Mouse (Mus musculus) forebrain, embryonic 13.5 days (tissue): Measurements from ENCODE around the gene Nmu. TPM values are rescaled to one million over a fixed set of nuclear protein-coding genes. Genes with fewer than 3 reads are reported as not detected.

ENCODE experiments used
- ATAC-seq: fragments of 200-750 bp; cut with Nextera tagmentation; 2 replicates; pipeline ENCODE4 v1.8.0; 2017
- H3K27ac ChIP-seq: fragments of 300-500 bp; sonication (generic); 2 replicates; pipeline ENCODE4 v1.5.1; 2015; ENCODE audit warnings: inconsistent platforms, mild to moderate bottlenecking, moderate library complexity
- H3K27me3 ChIP-seq: fragments of 300-500 bp; sonication (generic); 2 replicates; pipeline ENCODE4 v1.6.1; 2015; ENCODE audit warnings: mild to moderate bottlenecking, inconsistent platforms
- H3K36me3 ChIP-seq: fragments of 300-500 bp; sonication (generic); 2 replicates; pipeline ENCODE4 v1.6.1; 2015; ENCODE audit warnings: mild to moderate bottlenecking, inconsistent platforms; ENCODE audit not compliant: poor library complexity, severe bottlenecking
- H3K4me1 ChIP-seq: fragments of 300-500 bp; sonication (generic); 2 replicates; pipeline ENCODE4 v1.6.1; 2015; ENCODE audit warnings: inconsistent platforms
- H3K4me2 ChIP-seq: fragments of 300-500 bp; sonication (generic); 2 replicates; pipeline ENCODE4 v1.6.1; 2015; ENCODE audit warnings: inconsistent platforms, mild to moderate bottlenecking, moderate library complexity
- H3K4me3 ChIP-seq: fragments of 300-500 bp; sonication (generic); 2 replicates; pipeline ENCODE4 v1.5.1; 2015; ENCODE audit warnings: mild to moderate bottlenecking, inconsistent platforms
- H3K9ac ChIP-seq: fragments of 300-500 bp; sonication (generic); 2 replicates; pipeline ENCODE4 v1.6.1; 2015; ENCODE audit warnings: mild to moderate bottlenecking, inconsistent platforms
- H3K9me3 ChIP-seq: fragments of 300-500 bp; sonication (generic); replicated peaks from 2 replicates; pipeline ENCODE4 v1.6.1; 2016; ENCODE audit warnings: inconsistent platforms
- WGBS: fragments of 180-500 bp; shearing (Covaris S2); methylation state at CpG from one replicate; pipeline ENCODE4 v1.1.7; 2015; 5-methylcytosine and 5-hydroxymethylcytosine counted together
- polyA plus RNA-seq: library from polyadenylated mRNA; unstranded; fragments of >200 nt; fragmentation: Nextera tagmentation; extraction: Ambion mirVana; gene quantifications from 2 replicates; pipeline ENCODE4 v1.2.1, GENCODE M21; 2015

Nmu gene
- polyA plus RNA-seq, 1 experiment from 2014 or later, result not detected

DNA sequence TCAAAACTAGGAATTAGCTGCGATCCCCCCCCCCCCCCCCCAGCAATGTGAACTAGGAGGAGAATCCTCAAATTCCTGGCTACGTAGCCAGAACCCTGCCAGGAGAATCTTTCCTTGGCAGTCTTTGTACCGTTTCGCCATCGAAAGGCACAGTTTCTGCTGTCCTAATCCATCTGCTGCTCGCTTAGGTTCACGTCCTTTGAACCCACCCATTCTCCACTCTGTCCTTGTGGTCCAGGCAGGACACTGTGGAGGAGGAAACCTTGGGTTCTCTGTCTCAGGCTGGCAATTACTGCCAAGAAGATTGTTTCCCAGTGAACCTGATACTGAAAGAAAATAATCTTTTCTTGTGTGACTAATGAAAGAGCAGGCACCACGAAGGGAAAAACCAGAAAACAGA is 58.0 kb downstream of the Nmu start:
- WGBS, result 4% methylated on average over 8 of the region's 8 CpGs
- peaks cover 27% of the 10 kb centered on the region for H3K4me1 ChIP-seq
- no peak for ATAC-seq
- 0 out of 2 replicates have a peak overlapping the region, but pooled peaks have one; percentile 23 for H3K9ac ChIP-seq
- H3K27ac ChIP-seq, result 0 out of 2 replicates have a peak overlapping the region, but pooled peaks have one; percentile 6
- H3K4me2 ChIP-seq, result peak overlapping the region; percentile 76
- peak overlapping the region; percentile 95 for H3K4me3 ChIP-seq
- H3K9me3 ChIP-seq, result no peaks in the 10 kb centered on the region
- no peaks in the 10 kb centered on the region for H3K27me3 ChIP-seq
- H3K36me3 ChIP-seq, result no peaks in the 10 kb centered on the region

- Histone ChIP-seq H3K27ac (peak within 1 kb of the TSS; percentile 98), H3K4me1 (peaks cover 27% of the 10 kb centered on the region), H3K9me3 (no peaks in the 10 kb centered on the region), H3K9ac (peak within 1 kb of the TSS; percentile 95), H3K4me2 (peak within 1 kb of the TSS; percentile 76), H3K36me3 (no peaks in the 10 kb centered on the region), H3K4me3 (peak within 1 kb of the TSS; percentile 95), H3K27me3 (no peaks in the 10 kb centered on the region)
- ATAC-seq, result peak; percentile 93
- under 1% methylated on average over 88 of the region's 104 CpGs for WGBS
Measured at GRCm38 (mm10) chr5:76304452-76305341, 58.9 kb downstream of the Nmu start, which contains the start of gene Clock. TSS of gene Clock (minus strand) at chr5:76304792.

DNA sequence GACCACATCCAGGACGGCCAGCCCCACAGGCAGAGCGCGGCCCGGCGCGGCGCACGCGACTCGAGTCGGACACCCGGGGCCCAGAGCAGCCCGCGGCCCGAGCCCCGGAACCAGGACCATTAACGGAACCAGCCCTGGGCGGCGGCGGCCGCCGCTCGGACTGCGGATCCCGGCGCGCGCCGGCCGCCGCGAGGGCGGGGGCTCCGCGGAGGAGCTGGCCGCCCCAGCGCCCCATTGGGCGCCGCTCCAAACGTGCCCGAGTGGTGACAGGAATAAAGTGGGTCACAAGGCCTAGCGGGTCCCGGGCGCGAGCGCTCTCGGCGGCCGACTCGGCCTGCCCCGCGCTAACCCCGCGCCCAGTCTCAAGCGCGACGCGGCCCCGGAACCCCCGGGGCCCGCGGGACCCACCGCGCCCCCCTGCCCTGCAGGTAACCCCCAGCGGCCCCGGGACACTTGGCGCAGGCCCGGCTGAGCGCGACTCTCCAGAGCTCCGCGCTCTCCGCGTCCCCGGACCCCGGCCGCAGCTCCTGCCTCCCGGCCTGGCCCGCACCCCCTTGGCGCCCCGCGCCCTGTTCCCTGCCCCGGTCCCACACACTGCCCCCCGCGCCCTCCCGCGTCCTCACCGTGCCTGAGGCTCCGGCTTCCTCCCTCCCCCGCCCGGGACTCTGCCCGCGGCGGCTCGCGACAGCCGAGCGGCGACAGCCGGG is 59.7 kb downstream of the Nmu start:
- 1% methylated on average over 49 of the region's 100 CpGs for WGBS
- Histone ChIP-seq H3K4me2 (peak overlapping the region; percentile 76), H3K9me3 (no peaks in the 10 kb centered on the region), H3K4me3 (peak overlapping the region; percentile 95), H3K36me3 (no peaks in the 10 kb centered on the region), H3K9ac (peak overlapping the region; percentile 95), H3K4me1 (peaks cover 27% of the 10 kb centered on the region), H3K27ac (peak overlapping the region; percentile 98), H3K27me3 (no peaks in the 10 kb centered on the region)
- peak; percentile 75 for ATAC-seq

GRCm38 (mm10) chr5:76303379-76303744 is 60.2 kb downstream of the Nmu start:
- Histone ChIP-seq H3K36me3 (no peaks in the 10 kb centered on the region), H3K4me1 (peaks cover 27% of the 10 kb centered on the region), H3K27ac (peak overlapping the region; percentile 98), H3K27me3 (no peaks in the 10 kb centered on the region), H3K9me3 (no peaks in the 10 kb centered on the region), H3K9ac (peak overlapping the region; percentile 95), H3K4me2 (peak overlapping the region; percentile 76), H3K4me3 (peak overlapping the region; percentile 95)
- 4% methylated on average over 11 of the region's 11 CpGs for WGBS
- no peak for ATAC-seq

DNA sequence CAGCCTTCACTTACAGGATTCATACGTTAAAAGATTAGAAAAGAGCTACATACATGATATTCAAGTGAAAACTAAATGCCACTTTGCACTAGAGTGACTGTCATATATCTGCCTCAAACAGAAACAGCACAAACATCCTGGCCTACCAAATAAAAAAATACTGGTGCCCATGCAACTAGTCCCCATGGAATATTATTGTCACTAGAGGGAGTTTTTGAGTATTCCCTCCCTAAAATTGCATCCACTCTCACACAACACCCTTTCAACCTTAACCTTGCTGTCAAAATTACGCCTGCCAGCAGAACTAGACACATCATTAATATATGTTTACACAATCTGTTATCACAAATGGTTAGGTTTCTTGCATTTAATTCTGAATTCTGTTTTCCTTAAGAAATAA is 61.6 kb downstream of the Nmu start:
- no peak overlapping the region for H3K9ac ChIP-seq
- H3K4me2 ChIP-seq, result no peak overlapping the region
- no peaks in the 10 kb centered on the region for H3K36me3 ChIP-seq
- H3K4me1 ChIP-seq, result peaks cover 27% of the 10 kb centered on the region
- H3K4me3 ChIP-seq, result no peak overlapping the region
- no peak overlapping the region for H3K27ac ChIP-seq
- no peaks in the 10 kb centered on the region for H3K27me3 ChIP-seq
- H3K9me3 ChIP-seq, result no peaks in the 10 kb centered on the region
- ATAC-seq, result no peak
- 80% methylated on average over 2 of the region's 2 CpGs for WGBS

GRCm38 (mm10) chr5:76289234-76289691 is 74.3 kb downstream of the Nmu start:
- H3K9ac ChIP-seq, result no peak overlapping the region
- no peak overlapping the region for H3K27ac ChIP-seq
- H3K4me3 ChIP-seq, result no peak overlapping the region
- H3K27me3 ChIP-seq, result no peaks in the 10 kb centered on the region
- peaks cover 4% of the 10 kb centered on the region; the same call in 1 of the 2 replicates for H3K36me3 ChIP-seq
- peaks cover 3% of the 10 kb centered on the region; the same call in 1 of the 2 replicates for H3K4me1 ChIP-seq
- WGBS, result 90% methylated on average over 8 of the region's 8 CpGs
- no peak overlapping the region for H3K4me2 ChIP-seq
- H3K9me3 ChIP-seq, result no peaks in the 10 kb centered on the region
- ATAC-seq, result no peak

DNA sequence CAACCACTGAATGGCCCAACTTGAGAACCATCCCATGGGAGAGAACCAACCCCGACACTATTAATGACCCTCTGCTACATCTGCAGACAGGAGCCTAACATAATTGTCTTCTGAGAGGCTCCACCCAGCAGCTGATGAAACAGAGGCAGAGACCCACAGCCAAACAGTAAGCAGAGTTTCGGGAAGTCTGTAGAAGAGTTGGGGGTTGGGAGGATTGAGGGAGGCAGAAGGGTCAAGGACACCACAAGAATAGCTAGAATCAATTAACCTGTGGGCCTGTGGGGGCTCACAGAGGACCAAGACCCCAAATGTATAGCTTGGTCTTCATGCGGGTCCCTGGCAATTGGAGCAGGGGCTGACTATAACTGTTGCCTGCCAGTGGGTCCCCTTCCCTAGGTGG is 75.3 kb downstream of the Nmu start:
- H3K27me3 ChIP-seq, result no peaks in the 10 kb centered on the region
- H3K9ac ChIP-seq, result no peak overlapping the region
- H3K36me3 ChIP-seq, result peaks cover 4% of the 10 kb centered on the region; the same call in 1 of the 2 replicates
- no peak overlapping the region for H3K27ac ChIP-seq
- H3K4me1 ChIP-seq, result peaks cover 3% of the 10 kb centered on the region; the same call in 1 of the 2 replicates
- no peaks in the 10 kb centered on the region for H3K9me3 ChIP-seq
- H3K4me2 ChIP-seq, result no peak overlapping the region
- 93% methylated on average over 3 of the region's 3 CpGs for WGBS
- H3K4me3 ChIP-seq, result no peak overlapping the region
- no peak for ATAC-seq

DNA sequence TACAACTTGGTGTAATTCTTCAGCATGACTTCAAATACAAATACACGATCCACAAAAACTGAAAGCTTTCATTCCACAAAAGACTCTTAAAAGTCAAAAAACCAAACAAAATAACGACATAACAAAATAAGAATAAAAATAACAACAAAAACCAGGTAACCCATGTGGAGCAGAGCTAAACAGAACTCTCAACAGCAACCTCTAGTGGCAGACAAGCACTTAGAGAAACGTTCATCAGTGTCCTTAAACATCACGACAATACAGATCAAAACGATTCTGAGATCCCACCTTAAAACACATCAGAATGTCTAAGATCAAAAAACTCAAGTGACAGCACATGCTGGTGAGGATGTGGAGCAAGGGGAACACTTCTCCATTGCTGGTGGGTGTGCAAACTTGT is 76.5 kb downstream of the Nmu start:
- WGBS, result 78% methylated on average over 5 of the region's 5 CpGs
- Histone ChIP-seq H3K4me2 (no peak overlapping the region), H3K4me1 (peaks cover 7% of the 10 kb centered on the region; the same call in 1 of the 2 replicates), H3K27ac (no peak overlapping the region), H3K4me3 (no peak overlapping the region), H3K9me3 (no peaks in the 10 kb centered on the region), H3K27me3 (no peaks in the 10 kb centered on the region), H3K9ac (no peak overlapping the region), H3K36me3 (peaks cover 4% of the 10 kb centered on the region; the same call in 1 of the 2 replicates)
- no peak for ATAC-seq

DNA sequence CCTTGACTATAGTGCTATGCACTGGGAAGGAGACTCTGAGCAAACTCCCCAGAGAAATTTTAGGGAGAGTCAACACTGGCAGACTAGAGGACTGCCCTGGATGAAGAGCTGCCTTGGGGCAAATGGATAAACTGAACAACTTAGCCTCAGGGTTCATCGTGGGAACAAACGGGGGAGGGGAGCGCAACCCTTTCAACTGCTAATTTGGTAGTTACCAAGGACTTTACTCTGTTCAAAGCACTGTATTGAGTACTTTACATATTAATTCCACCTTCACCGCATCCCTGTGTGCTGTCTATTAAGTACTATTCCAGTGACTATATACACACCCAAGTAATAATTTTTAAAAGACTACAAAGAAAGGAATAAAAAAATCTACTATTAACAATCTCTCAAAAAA is 77.9 kb downstream of the Nmu start:
- Histone ChIP-seq H3K27me3 (no peaks in the 10 kb centered on the region), H3K27ac (no peak overlapping the region), H3K4me1 (peaks cover 7% of the 10 kb centered on the region; the same call in 1 of the 2 replicates), H3K9ac (no peak overlapping the region), H3K4me2 (no peak overlapping the region), H3K4me3 (no peak overlapping the region), H3K36me3 (peaks cover 4% of the 10 kb centered on the region; the same call in 1 of the 2 replicates), H3K9me3 (no peaks in the 10 kb centered on the region)
- 32% methylated on average over 4 of the region's 4 CpGs for WGBS
- ATAC-seq, result no peak

DNA sequence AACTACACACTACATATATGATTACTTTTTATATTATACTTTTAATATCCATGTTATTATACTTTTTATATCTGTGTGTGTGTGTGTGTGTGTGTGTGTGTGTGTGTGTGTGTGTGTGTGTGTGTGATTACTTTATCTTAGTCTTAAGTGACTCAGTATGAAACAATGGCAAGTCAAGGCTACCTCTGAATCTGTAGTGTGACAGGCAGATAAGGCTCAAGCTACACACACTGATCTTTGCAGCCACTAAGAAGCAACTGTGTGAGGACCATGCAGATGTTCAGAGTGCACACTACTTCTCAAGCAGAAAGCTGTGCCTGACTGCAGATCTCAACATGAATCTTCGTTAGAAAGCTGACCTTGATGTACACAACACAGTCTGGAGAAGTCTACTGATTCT is 79.7 kb downstream of the Nmu start:
- no peaks in the 10 kb centered on the region for H3K36me3 ChIP-seq
- no peak overlapping the region for H3K9ac ChIP-seq
- ATAC-seq, result no peak
- WGBS, result 83% methylated on average over 1 of the region's 1 CpGs
- H3K4me2 ChIP-seq, result no peak overlapping the region
- no peaks in the 10 kb centered on the region for H3K27me3 ChIP-seq
- H3K9me3 ChIP-seq, result no peaks in the 10 kb centered on the region
- H3K27ac ChIP-seq, result no peak overlapping the region
- peaks cover 7% of the 10 kb centered on the region; the same call in 1 of the 2 replicates for H3K4me1 ChIP-seq
- H3K4me3 ChIP-seq, result no peak overlapping the region
